Mouse (Mus musculus): ENCODE results near the gene Stfa2. TPM values are rescaled to one million over a fixed set of nuclear protein-coding genes. Genes with fewer than 3 reads are reported as not detected.
"Not testable (repeated sequence)": the region's sequence is repeated elsewhere in the genome, so short reads cannot be mapped to it uniquely, and the experiment has no call there.

Stfa2 gene
- not detected in 2 replicates for polyA plus RNA-seq (2014; fragmentation: Nextera tagmentation; extraction: Ambion mirVana)

DNA sequence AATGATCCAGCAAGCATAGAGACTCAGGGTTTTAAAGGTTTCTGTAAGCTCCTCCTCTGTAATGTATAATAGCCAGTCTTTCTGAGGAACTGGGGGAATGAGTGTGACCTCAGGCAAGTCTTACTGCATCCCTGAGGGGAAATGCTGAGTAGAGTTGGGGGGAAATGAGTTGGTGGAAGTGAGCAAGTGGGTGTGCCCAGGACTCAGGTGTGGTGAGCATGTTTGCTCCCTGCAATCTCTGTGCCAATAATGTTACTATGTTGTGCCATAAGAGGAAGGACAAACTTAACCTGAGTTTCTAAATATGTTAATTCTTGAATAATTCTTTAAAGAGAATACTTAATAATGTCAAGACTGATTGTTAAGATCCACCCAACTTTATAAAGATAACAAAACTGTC lies at the start of gene Stfa2:
TSS of gene Stfa2 (minus strand) at position 101 of the 400 bp plus-strand sequence.
- Histone ChIP-seq H3K9ac (ENCODE audit: low read length) (no peak within 1 kb of the TSS), H3K27me3 (replicated peaks; ENCODE audit: control insufficient read depth, insufficient read depth, low read length) (no peaks in the 10 kb centered on the region), H3K9me3 (replicated peaks; ENCODE audit: control insufficient read depth, low read length) (no peaks in the 10 kb centered on the region), H3K4me3 (ENCODE audit: low read depth, low read length) (no peak within 1 kb of the TSS), H3K27ac (ENCODE audit: low read depth, low read length) (no peak within 1 kb of the TSS), H3K36me3 (ENCODE audit: control insufficient read depth, insufficient read depth, low read length) (no peaks in the 10 kb centered on the region), H3K4me2 (ENCODE audit: low read length) (no peak within 1 kb of the TSS), H3K4me1 (ENCODE audit: control insufficient read depth, insufficient read depth, low read length) (no peaks in the 10 kb centered on the region)
- no peak for ATAC-seq
- DNase-seq (ENCODE audit: low spot score) = no peak

DNA sequence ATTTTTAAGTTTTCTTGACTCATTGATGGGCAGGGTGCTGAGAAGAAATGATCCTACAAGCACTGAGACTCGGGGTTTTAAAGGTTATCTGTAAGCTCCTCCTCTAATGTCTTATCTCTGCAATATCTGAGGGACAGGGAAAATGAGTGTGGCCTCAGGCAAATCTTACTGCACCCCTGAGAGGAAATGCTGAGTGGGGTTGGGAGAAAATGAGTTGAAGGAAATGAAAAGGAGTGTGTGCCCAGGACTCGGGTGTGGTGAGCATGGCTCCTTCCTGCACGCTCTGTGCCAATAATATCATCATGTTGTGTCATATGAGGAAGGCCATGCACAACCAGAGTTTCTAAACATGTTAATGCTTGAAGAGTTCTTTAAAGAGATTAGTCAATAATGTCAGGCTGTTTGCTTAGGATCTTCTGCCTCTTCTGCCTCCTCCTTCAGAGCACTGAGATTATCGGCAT lies 47.1 kb upstream of the Stfa2 start, which contains the start of gene Stfa3:
TSS of gene Stfa3 (minus strand) at position 51 of the 461 bp plus-strand sequence.
- H3K27me3 ChIP-seq (replicated peaks; ENCODE audit: control insufficient read depth, insufficient read depth, low read length) = no peaks in the 10 kb centered on the region
- 89% methylated on average over 4 of the region's 4 CpGs for WGBS
- no peak within 1 kb of the TSS for H3K27ac ChIP-seq (ENCODE audit: low read depth, low read length)
- H3K4me1 ChIP-seq (ENCODE audit: control insufficient read depth, insufficient read depth, low read length) = no peaks in the 10 kb centered on the region
- H3K9ac ChIP-seq (ENCODE audit: low read length) = no peak within 1 kb of the TSS
- H3K4me3 ChIP-seq (ENCODE audit: low read depth, low read length) = no peak within 1 kb of the TSS
- H3K9me3 ChIP-seq (replicated peaks; ENCODE audit: control insufficient read depth, low read length) = no peaks in the 10 kb centered on the region
- H3K4me2 ChIP-seq (ENCODE audit: low read length) = no peak within 1 kb of the TSS
- no peaks in the 10 kb centered on the region for H3K36me3 ChIP-seq (ENCODE audit: control insufficient read depth, insufficient read depth, low read length)
- DNase-seq (ENCODE audit: low spot score) (no peak), ATAC-seq (no peak)

DNA sequence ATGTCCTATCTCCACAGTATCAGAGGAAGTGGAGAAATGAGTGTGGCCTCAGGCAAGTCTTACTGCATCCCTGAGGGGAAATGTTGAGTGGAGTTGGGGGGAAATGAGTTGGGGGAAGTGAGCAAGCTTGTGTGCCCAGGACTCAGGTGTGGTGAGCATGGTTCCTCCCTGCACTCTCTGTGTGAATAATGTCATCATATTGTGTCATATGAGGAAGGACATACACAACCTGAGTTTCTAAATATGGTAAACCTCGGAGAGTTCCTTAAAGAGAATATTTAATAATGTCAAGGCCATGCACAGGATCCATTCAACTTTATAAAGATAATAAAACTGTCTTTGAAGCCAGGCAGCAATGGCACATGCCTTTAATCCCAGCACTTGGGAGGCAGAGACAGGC lies 12.7 kb upstream of the Stfa2 start:
- not testable (repeated sequence) for H3K4me3 ChIP-seq (ENCODE audit: low read depth, low read length); H3K27me3 ChIP-seq (replicated peaks; ENCODE audit: control insufficient read depth, insufficient read depth, low read length); H3K4me2 ChIP-seq (ENCODE audit: low read length); H3K9ac ChIP-seq (ENCODE audit: low read length); H3K9me3 ChIP-seq (replicated peaks; ENCODE audit: control insufficient read depth, low read length); ATAC-seq; H3K27ac ChIP-seq (ENCODE audit: low read depth, low read length); H3K4me1 ChIP-seq (ENCODE audit: control insufficient read depth, insufficient read depth, low read length); H3K36me3 ChIP-seq (ENCODE audit: control insufficient read depth, insufficient read depth, low read length); DNase-seq (ENCODE audit: low spot score)
- WGBS = 83% methylated on average over 1 of the region's 1 CpGs

DNA sequence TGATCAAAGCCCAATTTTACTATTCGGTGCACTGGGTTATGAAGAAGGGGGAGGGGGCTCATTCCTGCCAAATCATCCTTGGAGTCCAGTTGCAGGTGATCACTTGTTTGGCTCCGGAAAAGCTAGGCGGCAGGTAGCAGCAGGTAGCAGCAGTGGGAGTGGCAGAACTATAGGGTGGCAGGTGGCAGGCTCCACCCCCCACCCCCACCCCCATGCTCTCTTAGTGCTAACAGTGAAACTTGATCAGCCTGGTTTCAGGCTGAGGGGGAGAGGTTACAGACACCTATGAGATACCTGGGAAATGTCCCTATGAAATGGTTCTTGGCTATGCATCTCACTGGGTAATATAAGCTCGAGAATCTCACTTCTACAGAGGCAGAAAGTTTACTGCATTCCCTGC lies 19.2 kb downstream of the Stfa2 start:
- no peaks in the 10 kb centered on the region for H3K9me3 ChIP-seq (replicated peaks; ENCODE audit: control insufficient read depth, low read length)
- no peaks in the 10 kb centered on the region for H3K4me1 ChIP-seq (ENCODE audit: control insufficient read depth, insufficient read depth, low read length)
- WGBS = 27% methylated on average over 4 of the region's 4 CpGs
- no peak overlapping the region for H3K9ac ChIP-seq (ENCODE audit: low read length)
- H3K27ac ChIP-seq (ENCODE audit: low read depth, low read length) = no peak overlapping the region
- H3K36me3 ChIP-seq (ENCODE audit: control insufficient read depth, insufficient read depth, low read length) = no peaks in the 10 kb centered on the region
- no peak overlapping the region for H3K4me2 ChIP-seq (ENCODE audit: low read length)
- ATAC-seq (no peak), DNase-seq (ENCODE audit: low spot score) (no peak)
- no peaks in the 10 kb centered on the region for H3K27me3 ChIP-seq (replicated peaks; ENCODE audit: control insufficient read depth, insufficient read depth, low read length)
- H3K4me3 ChIP-seq (ENCODE audit: low read depth, low read length) = no peak overlapping the region

DNA sequence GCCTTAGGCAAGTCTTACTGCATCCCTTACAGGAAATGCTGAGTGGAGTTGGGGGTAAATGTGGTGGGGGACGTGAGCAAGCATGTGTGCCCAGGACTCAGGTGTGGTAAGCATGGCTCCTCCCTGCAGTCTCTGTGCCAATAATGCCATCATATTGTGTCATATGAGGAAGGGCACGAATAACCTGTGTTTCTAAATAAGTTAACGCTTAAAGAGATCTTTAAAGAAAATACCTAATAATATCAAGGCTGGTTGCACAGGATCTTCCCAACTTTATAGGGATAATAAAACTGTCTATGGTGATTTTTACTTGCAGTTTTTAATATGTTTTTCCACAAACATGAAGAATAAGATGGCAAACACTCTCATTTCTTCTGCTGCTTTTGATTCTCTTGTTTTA lies 40.6 kb downstream of the Stfa2 start, which contains the start of gene BC100530:
TSS of gene BC100530 (minus strand) at position 101 of the 400 bp plus-strand sequence.
- WGBS = 94% methylated on average over 3 of the region's 3 CpGs

More for the DNA sequence above, 40.6 kb downstream of the Stfa2 start, which contains the start of gene BC100530:
- not testable (repeated sequence) for H3K9me3 ChIP-seq (replicated peaks; ENCODE audit: control insufficient read depth, low read length); H3K36me3 ChIP-seq (ENCODE audit: control insufficient read depth, insufficient read depth, low read length); H3K27me3 ChIP-seq (replicated peaks; ENCODE audit: control insufficient read depth, insufficient read depth, low read length); H3K9ac ChIP-seq (ENCODE audit: low read length); H3K4me3 ChIP-seq (ENCODE audit: low read depth, low read length); H3K4me1 ChIP-seq (ENCODE audit: control insufficient read depth, insufficient read depth, low read length); DNase-seq (ENCODE audit: low spot score); ATAC-seq; H3K4me2 ChIP-seq (ENCODE audit: low read length); H3K27ac ChIP-seq (ENCODE audit: low read depth, low read length)

Other genes with a start within 250 kb of the Stfa2 start
- not detected in 2 replicates for gene Gm5483, start 224.2 kb downstream of the Stfa2 start, polyA plus RNA-seq (2014; fragmentation: Nextera tagmentation; extraction: Ambion mirVana)
- gene Gm5416, start 198.1 kb downstream of the Stfa2 start, polyA plus RNA-seq (2014; fragmentation: Nextera tagmentation; extraction: Ambion mirVana) = not detected in 2 replicates
- not detected in 2 replicates for gene 2010005H15Rik, start 187.0 kb downstream of the Stfa2 start, polyA plus RNA-seq (2014; fragmentation: Nextera tagmentation; extraction: Ambion mirVana)
- gene Stfa1, start 131.5 kb downstream of the Stfa2 start, polyA plus RNA-seq (2014; fragmentation: Nextera tagmentation; extraction: Ambion mirVana) = 0.61 and 1.0 TPM in 2 replicates
- gene BC117090, start 74.1 kb downstream of the Stfa2 start, polyA plus RNA-seq (2014; fragmentation: Nextera tagmentation; extraction: Ambion mirVana) = not detected in 2 replicates
- 0.51 and 0.71 TPM in 2 replicates for gene BC100530, start 40.7 kb downstream of the Stfa2 start, polyA plus RNA-seq (2014; fragmentation: Nextera tagmentation; extraction: Ambion mirVana)
- not detected in 2 replicates for gene Stfa3, start 46.9 kb upstream of the Stfa2 start, polyA plus RNA-seq (2014; fragmentation: Nextera tagmentation; extraction: Ambion mirVana)
- gene Casr, start 153.7 kb upstream of the Stfa2 start, polyA plus RNA-seq (2014; fragmentation: Nextera tagmentation; extraction: Ambion mirVana) = 0.22 TPM in 1 of 2 replicates, not detected in the other